Mouse (Mus musculus) left cerebral cortex, adult 11 months (tissue): ENCODE measurements around the gene Rnf39.

Experiments
- DNase-seq: peaks from one replicate; pipeline ENCODE4 v3.0.0; 2022; ENCODE audit warnings: low spot score

Gene Rnf39

DNA sequence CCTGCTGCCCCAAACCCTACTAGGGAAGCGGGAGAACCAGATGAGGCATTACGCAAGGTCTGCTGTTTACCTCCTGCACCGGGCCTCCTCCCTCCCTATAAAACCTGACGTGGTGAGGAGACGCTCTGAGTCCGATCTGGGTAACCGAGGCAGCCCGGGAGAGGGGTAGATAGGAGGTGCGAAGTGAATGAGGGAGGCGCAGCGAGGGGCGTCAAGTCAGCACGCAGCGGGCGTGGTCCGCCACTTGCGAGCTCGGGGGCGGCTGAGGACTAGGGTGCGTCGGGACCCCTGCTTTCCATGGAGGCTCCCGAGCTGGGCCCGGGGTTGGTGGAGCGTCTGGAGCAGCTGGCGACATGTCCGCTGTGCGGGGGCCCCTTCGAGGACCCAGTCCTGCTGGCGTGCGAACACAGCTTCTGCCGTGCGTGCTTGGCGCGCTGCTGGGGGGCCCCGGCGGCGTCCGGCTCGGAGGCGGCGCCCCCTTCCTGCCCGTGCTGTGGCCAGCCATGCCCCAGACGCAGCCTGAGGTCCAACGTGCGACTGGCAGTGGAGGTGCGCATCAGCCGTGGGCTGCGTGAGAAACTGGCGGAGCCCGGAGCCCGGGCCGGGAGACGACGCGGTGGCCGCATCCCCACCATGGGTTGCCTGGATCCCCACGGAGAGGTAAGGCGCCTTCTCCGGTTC is at the start of gene Rnf39:
TSS of gene Rnf39 (plus strand) at position 128 of the 681 bp plus-strand sequence.
- DNase-seq, result no peak

DNA sequence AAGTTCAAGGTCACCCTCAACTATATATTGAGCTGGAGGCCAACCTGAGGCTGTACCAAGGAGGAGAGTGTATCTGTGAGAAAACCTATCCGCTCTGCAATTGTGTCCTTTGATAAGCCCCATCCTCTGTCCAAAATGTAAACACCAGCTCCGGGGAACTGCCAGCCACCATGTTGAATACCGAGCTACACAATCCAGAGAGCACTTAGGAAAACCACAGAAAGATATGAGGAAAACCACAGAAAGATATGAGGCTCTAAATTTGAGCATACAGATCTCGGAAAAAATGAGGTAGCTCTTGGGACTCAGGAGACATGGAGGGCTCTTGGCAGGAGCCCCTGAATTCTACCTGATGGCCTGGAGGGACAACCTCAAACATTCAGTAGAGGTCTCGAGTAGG is 49.3 kb upstream of the Rnf39 start:
- DNase-seq, result no peak

DNA sequence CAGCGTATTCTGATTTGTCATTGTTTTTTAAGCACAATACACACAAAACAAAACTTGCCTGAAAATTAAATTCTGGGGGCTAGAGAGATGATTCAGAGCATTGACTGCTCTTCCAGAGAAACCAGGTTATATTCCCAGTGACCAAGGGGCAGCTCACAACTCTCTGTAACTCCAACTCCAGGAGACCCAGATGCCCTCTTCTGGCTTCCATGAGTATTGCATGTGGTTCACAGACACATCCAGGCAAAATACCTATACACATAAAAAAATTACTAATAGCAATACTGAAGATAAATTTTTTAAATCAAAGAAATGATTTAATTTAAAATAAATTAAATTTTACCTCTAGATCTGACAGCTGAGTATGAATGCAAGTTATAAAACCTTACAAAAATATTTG is 46.1 kb upstream of the Rnf39 start:
- no peak for DNase-seq

DNA sequence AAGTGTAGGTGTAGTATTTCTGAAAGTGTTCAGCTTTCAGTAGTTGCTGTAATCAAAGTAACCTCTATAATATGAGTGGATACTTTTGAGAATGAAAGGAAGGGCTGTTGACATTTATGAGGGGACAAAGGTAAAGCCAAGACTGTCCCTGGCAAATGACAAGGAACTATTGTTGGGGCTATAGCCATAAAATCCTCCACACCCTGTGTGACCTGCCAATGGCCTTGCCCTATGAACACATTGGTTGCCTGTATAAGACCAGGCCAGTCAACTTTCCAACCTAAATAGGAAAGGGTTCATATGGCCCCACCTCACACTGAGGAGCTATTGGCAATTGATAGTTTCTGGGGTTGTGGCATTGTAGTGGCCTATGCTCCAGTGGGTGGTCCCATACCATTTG is 45.7 kb upstream of the Rnf39 start:
- DNase-seq, result no peak

DNA sequence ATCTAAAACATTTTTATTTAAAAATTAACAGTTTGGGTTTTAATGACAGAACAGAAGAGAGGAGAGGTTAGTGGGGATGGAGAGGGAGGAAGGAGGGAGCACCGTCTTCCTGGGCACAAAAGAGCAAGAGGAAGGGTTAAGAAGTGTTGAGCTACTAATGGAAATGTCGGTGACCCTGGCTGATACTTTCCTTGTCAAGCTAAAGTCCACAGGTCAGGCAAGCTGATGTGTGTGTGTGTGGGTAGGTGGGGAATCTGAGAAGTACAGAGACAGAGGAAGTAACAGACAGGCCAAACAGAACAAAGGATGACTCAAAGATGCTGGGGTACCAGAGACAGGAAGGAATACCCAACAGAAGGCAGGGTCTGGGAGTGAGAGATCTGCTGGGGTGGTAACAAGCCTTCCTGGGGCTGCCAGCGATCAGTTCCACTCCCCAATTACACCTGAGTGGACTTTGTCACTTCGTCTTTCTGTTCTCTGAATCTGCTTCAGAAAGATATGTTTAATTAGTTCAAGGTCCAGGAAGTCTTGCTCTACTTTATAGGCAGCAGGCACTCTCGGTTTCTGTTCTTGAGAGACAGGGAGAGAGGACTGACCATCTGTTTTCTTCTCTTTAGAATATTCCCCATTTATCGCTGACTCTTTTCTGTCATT is 45.0 kb upstream of the Rnf39 start, which contains the start of gene Trim31:
TSS of gene Trim31 (plus strand) at position 567 of the 654 bp plus-strand sequence.
- DNase-seq, result no peak

DNA sequence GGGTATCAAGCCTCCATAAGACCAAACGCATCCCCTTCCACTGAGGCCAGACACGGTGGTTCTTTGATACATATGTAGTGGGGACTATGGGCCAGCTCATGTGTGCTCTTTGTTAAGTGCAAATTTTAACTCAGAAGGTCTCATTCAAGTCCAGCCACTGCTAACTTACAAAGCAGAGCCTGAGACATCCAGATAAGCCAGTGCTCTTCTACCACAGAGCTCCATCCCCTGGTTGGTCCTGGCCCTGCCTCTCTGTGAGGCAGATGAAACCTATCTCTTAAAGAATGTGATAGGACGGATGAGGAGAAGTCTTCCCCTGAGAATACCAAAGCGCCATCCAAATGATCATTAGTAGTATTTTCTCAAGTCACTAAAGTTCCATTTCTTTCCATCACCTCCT is 43.3 kb upstream of the Rnf39 start:
- DNase-seq, result no peak

DNA sequence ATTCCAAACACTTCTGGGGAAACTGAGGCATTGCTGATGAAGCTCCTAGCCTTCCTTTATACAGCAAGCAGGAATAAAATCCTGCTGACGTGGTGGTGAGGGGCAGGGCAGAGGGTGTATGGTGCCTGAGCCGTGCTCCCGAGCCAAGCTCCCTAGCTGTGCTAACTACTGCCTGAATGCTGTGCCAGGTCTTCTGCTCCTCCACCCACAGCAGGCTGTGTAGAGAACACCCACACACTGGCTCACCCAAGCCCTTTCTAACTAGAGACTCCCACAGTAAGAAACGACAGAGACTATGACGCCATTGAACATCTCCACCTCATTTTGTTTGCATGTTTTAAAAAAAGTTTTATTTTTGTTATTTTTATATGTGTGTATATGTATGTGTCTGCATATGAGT is 42.7 kb upstream of the Rnf39 start:
- no peak for DNase-seq

DNA sequence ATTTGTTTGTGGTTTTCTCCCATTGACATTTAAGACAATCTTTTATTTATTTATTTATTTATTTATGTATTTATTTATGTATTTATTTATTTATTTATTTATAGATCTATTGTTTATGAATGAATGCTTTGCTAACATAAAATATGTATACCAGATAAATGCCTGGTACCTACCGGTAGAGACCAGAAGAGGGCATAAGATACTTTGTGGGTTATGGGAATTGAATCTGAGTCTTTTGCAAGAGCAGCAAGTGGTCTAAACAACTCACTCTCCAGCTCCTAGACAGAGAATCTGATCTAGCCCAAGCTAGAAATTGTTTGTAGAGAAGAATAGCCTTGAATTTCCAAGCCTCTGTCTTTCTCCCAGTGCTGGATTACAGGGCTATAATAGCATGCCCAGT is 42.0 kb upstream of the Rnf39 start:
- no peak for DNase-seq

DNA sequence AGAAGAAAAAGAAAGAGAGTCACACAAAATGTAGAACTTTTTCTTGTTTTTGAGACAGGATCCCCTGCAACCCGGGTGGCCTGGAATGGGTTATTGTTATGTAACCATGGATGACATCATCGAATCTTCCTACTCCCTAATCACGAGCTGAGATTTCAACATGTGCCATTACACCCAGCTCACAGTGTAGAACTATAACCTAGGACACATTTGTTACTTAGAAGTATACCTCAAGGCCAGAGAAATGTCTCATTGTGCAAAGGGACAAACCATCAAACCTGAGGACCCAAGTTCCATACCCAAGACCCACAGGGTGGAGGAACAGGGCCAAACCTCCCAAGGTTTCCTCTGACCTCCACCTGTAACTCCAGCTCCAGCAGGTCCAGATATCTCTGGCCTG is 39.1 kb upstream of the Rnf39 start:
- DNase-seq, result no peak

DNA sequence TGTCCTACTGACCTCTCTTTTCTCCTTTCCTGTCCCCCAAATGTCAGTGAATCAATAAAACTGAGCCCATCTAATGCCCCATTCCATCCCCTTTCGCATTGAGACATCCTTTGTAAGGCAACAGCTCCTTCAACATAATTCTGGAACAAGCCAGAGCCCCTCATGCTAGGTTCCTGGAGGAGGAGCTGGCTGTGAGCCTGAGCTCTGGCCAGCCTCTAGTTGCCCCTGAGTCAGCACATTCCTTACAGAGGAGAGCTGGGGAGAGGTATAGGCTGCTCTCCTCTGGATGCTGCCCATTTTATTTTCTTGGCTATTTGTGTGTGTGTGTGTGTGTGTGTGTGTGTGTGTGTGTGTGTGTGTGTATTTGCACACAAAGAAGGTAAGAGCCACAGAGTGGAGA is 34.5 kb upstream of the Rnf39 start:
- DNase-seq, result no peak

DNA sequence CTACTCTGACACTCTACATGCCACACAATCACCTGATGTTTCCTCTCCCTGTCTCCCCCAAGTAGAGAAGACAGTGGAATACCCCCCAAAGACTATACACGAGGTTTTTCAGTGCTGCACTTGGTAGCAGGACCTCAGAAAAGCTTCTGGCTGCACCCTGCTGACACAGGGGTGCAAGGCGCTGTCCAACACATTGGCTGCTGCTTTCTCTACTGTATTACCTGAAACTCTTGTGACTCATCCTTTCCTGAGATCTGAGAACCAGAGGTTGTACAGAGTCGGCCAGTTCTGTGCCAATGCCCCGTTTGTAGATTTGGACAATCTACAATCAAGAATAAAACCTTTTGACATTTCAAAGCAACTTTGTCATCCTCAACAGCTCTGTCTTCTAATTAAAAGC is 32.9 kb upstream of the Rnf39 start:
- no peak for DNase-seq

DNA sequence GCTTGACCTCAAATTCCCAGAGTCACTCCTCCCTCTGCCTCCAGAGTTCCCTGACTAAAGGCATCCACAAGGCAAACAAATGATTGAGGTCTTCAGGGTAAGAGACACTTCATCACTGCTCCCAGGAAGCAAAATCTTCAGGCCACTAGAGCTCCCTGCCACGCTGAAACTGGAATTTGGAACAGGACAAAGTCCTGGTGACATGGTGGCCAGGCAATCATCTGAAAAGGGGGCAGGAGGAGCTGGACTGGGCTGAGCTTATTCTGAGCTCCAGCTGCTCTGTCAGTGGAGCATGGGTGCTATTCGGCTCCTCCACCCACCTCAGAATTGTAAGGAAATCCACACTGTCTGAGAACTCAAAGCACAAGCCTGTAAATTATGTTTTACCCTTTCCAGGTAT is 30.7 kb upstream of the Rnf39 start:
- DNase-seq, result no peak

DNA sequence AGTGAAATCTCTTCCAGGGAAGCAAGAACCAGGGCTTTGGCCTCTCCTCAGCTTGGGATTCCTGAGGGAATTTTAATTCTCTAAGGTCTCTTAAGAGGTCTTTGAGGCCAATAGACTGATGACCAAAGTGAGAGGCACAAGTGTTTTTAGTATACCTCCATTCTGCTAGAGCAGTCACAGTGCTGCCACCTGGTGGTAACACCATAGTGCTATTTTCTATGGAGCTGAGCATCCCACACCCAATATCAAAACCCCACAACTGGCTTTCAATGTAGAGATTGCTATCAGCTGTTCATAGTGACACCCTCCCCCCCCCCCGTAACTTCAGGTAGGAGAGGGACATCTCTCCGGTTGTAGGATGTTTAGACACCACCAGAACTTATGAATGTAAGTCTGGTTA is 28.6 kb upstream of the Rnf39 start:
- peak; percentile 56 for DNase-seq

DNA sequence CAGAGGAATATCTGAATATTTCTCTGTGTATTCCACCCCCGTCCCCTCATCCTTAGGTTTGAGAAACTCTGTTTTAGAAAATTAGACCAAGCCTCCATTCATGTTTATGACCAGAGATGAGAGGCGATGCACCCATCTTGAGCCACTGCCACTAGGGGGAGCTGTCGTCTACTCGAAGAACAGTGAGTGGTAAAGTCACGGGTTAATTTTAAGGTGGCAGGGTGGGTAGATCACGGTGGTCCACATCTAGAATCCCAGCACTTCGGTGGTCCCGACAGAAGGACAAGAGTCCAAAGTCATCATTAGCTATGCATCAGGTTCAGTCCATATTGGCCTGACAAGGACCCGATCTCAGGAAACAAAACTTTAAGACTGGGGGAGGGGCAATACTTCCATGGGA is 27.6 kb upstream of the Rnf39 start:
- DNase-seq, result no peak

DNA sequence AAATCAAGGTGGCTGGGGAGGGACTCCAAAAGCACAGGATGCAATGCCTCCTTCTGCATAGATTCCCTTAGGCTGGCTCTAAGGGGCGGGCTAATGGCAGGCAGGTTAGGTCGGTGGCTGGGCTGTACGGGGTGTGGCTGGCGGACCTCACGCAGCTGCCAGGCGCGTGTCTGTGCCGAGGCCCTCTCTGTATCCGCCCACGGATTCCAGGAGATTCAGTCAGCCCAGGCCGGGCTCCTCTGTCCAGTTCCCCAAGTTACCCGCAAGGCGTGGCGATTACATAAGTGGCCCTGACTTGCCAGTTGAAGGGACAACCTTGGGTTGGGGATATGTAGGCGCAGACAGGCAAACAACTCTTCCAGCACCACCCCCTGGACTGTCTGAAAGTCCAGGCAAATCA is 22.5 kb upstream of the Rnf39 start:
- DNase-seq, result no peak

DNA sequence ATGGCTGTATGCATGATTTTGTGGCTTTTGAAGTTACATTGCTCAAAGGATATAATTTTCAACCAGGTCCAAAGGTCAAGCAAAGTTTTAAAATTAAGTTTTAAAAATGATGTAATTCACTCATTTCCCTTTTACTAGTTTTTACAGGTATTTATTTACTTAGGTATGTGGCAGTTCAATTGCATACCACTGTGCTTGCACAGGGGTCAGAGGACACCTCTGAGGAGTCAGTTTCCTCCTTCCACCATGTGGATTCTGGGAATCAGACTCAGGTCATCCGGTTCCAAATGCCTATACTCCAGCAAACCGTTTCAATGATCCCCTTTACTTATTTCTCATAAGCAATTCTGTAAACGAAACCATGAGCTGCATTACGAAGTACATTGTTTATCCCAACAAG is 20.0 kb upstream of the Rnf39 start:
- no peak for DNase-seq

DNA sequence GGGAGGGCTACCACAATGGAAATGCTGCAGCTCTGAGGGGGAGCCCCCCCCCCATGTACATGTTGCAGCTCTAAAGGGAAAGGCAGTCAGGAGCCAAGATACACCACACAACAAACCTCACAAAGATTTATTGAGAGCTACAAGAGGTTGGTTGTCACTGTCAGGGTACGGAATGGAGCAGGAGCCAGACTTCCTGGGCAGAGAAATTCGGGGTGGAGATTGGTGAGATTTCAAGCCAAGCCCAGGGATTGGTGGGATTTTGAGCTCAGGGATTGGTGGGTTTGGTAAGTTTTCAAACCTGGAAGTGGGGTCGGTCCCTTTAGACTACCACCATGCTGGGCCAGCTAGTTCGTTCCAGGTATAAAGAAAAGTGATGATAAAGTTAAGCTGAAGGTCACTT is 19.2 kb upstream of the Rnf39 start:
- no peak for DNase-seq

DNA sequence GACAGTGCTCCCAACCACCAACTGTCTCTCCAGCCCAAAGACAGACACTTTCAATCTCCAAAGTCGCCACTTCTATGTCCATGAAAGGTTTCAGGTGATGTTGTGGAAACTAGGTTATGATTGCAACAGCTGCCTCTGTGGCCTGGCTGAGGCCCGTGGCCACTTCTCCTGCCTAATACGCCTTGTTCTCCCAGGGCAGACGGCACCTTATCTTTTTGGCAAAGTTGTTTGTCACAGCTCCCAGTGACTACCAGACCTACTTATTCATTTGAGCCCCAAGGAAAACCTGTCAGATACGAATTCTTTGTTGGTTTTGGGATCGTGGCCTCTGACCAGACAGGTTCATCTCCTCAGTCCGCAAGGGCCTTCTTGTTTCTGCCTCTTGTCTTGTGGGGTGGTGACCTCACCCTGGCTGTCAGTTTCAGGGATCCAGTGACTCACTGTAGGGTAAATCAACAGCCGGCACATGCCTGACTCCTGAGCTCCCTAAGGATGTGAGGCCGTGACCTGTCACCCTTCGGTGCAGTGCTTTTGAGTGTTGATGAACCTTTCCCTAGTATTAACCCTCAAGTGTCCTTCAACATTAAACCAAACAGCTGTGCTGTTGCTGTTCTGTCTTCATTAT is 15.1 kb upstream of the Rnf39 start:
- no peak for DNase-seq

DNA sequence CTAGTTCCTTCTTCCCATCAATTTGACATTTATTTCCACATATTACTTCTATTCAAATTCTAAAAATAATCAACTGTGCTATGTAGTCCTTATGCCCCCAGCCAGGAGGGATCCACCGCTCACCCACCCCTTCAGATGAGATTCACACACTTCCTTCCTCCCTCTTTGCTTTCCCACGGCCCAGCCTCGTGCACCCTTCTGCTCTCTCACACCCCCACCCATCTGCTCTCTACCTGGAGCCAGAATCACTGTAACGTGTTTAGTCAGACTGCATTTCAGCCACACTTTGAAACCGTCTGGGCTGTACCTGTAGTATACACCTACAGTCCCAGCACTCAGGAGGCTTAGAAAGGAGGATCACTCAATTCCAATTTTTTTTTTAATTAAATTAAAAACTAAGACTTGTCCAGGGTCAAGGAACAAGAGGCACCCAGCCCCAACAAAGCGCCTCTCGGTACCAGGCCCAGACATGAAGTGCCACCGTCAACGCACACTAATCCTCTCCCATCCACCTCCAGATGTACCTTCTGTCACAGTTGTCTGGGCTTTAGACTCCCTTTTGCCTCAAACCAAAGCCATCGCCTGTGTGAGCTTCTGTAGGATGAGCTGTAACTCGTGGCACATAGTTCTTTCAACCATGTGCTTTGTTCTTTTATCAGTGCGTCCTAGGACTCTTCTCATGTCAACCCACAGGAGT is 13.3 kb upstream of the Rnf39 start:
- no peak for DNase-seq

DNA sequence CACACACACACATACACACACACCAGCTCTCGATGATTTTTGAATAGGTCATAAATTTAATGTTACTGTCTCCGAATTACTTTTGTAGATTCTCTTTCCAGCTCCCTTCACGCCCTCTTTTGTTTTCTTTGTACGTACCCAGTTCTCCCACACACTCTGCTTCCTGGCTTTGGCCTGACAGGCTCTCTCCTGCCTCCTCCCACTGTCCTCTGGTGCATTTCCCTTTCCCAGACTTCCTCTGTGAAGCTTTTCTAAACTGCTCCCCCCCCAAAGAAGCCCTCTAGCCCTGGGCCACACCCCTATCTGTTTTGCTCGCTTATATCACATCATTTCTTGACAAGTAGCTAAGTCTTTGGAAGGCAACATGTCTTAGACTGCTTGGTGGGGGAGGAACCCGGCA is 12.5 kb upstream of the Rnf39 start:
- DNase-seq, result no peak

DNA sequence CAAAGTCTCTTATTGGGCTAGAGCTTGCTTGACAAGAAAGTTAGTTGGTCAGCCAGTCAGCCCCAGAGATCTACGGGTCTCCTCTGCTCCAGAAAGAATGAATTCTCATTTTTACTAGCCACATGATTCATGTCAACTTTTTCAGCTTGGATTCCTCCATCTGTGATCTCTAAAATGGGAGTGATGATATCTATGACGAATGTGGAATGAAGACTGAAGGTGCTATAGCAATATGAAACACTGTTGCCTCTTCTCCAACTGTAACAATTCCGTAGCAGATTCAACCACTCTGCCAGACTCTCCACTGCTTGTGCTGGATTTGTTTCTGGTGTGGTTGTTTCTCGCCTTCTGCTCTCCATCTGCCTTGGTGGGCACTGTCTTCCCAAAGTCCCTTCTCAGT is 11.6 kb upstream of the Rnf39 start:
- no peak for DNase-seq

DNA sequence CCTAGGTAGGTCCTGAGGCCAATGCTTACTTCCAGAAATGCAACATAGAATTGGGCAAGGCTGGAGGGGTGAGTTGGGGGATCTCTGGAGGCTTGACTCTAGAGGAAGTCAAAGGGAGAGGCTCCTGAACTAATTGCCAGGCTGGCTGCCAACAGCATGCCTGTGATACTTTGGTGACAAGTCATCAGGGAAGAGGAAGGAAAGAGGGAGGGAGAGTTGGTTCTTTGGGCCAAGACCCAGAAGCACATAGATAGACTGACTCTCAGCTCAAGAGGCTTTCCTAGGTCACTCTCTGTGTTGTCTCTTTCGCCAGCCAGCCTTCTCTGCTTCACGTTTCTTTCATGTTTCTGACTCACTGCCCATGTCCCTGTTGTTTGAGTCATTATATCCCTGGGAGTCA is 10.9 kb upstream of the Rnf39 start:
- no peak for DNase-seq

DNA sequence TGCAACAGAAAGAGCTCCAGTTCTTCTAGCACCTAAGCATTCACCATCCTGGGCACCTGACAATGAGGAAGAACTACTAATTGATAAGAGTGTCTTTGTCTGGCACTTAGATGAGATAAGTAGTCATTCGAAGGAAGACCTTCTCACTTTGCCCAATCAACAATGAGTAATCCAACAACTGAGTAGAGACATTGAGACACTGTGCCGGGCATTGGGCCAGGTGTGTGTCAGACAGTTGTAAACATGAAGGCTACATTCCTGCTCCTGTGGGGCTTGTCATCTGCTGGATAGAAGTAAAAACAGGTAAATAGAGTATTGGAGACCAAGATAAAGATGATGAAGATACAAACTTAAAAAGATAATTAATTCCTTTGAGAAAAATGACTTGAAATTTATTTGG is 4.7 kb upstream of the Rnf39 start:
- DNase-seq, result no peak
